ENCODE assay signal across 35 mouse cellular contexts in the genomic region with DNA sequence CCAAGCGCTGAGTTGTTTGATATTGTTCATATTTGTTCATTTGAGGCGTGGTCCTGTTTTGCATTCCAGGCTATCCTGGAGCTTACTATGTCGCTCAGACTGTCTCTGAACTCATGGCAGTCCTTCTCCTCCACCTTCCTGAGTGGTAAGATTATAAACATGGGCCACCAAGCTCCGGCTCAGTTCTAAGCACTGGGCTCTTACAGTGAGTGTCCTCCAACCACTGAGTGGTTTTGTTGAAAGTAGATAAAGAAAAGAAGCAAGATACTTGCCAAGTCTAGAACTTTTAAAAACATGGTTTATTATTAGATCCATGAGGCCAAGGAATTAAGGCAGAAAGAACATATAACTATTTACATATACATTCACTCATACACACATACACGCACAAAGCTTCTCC.
"Had no signal": no experiment of that assay in that cellular context is flagged by ENCODE, and none has a peak within 500 bp of the region (broad histone marks: within the 10 kb centered on the region; RNA-seq: fewer than 3 reads in every experiment).

No protein-coding gene starts in this region.

- H3K36me3 ChIP-seq: heart, embryonic 10.5 days; heart, embryonic 12.5 days; heart, embryonic 13.5 days; heart, embryonic 15.5 days; hindbrain, embryonic 10.5 days; hindbrain, embryonic 12.5 days; hindbrain, embryonic 13.5 days; hindbrain, embryonic 15.5 days; intestine, embryonic 15.5 days; kidney, embryonic 15.5 days had no signal

- H3K4me2 ChIP-seq: heart, embryonic 11.5 days; heart, embryonic 12.5 days; heart, embryonic 13.5 days; heart, embryonic 15.5 days; hindbrain, embryonic 12.5 days; hindbrain, embryonic 13.5 days; hindbrain, embryonic 14.5 days; hindbrain, embryonic 15.5 days; intestine, embryonic 15.5 days; kidney, embryonic 15.5 days had no signal

- H3K4me1 ChIP-seq: heart, embryonic 10.5 days; heart, embryonic 12.5 days; heart, embryonic 13.5 days; heart, embryonic 15.5 days; hindbrain, embryonic 10.5 days; hindbrain, embryonic 12.5 days; hindbrain, embryonic 13.5 days; hindbrain, embryonic 15.5 days; intestine, embryonic 15.5 days; kidney, embryonic 15.5 days had no signal

- H3K4me3 ChIP-seq: heart, adult 2 months; heart, embryonic 10.5 days; heart, embryonic 12.5 days; heart, embryonic 13.5 days; heart, embryonic 15.5 days; hindbrain, embryonic 10.5 days; hindbrain, embryonic 12.5 days; hindbrain, embryonic 13.5 days; hindbrain, embryonic 15.5 days; intestine, embryonic 15.5 days; kidney, embryonic 15.5 days; layer of hippocampus, adult 2 months had no signal

- H3K27me3 ChIP-seq: heart, embryonic 12.5 days; heart, embryonic 13.5 days; heart, embryonic 15.5 days; hindbrain, embryonic 12.5 days; hindbrain, embryonic 13.5 days; hindbrain, embryonic 15.5 days; intestine, embryonic 15.5 days; kidney, embryonic 15.5 days had no signal

- H3K27ac ChIP-seq: heart, adult 2 months; heart, embryonic 10.5 days; heart, embryonic 13.5 days; heart, embryonic 15.5 days; hindbrain, embryonic 10.5 days; hindbrain, embryonic 12.5 days; hindbrain, embryonic 13.5 days; hindbrain, embryonic 14.5 days; hindbrain, embryonic 15.5 days; hindbrain, postnatal 0 days; intestine, embryonic 15.5 days; kidney, embryonic 15.5 days; kidney, postnatal 0 days; layer of hippocampus, adult 2 months had no signal

- H3K9ac ChIP-seq: heart, embryonic 12.5 days; heart, embryonic 13.5 days; heart, embryonic 15.5 days; hindbrain, embryonic 12.5 days; hindbrain, embryonic 13.5 days; hindbrain, embryonic 14.5 days; hindbrain, embryonic 15.5 days; intestine, embryonic 15.5 days; kidney, embryonic 15.5 days had no signal

- H3K9me3 ChIP-seq: heart, embryonic 10.5 days; heart, embryonic 12.5 days; heart, embryonic 13.5 days; heart, embryonic 15.5 days; hindbrain, embryonic 10.5 days; hindbrain, embryonic 13.5 days; hindbrain, embryonic 15.5 days; intestine, embryonic 15.5 days; kidney, embryonic 15.5 days had no signal

- ATAC-seq: hindbrain, embryonic 16.5 days; hindbrain, postnatal 0 days; inflammation-experienced regulatory T-cells, adult 6 months; intestine, embryonic 15.5 days; intestine, embryonic 16.5 days; intestine, postnatal 0 days had no signal

- DNase-seq: heart, adult 2 months; heart, postnatal 10 days; heart, postnatal 14 days; heart, postnatal 36 days; heart, postnatal 4 days; kidney, adult 11 months; kidney, adult 18-20 months; kidney, adult 2 months; kidney, adult 8-10 months; kidney, adult 9 months; kidney, postnatal 10 days; kidney, postnatal 14 days; kidney, postnatal 25 days; kidney, postnatal 36 days; kidney, postnatal 4 days; layer of hippocampus, adult 9-11 months had no signal
